Mouse (Mus musculus) ES-E14 (cell line): ENCODE results near the gene Magea8. TPM values are rescaled to one million over a fixed set of nuclear protein-coding genes. Genes with fewer than 3 reads are reported as not detected.
"Not testable (repeated sequence)": the region's sequence is repeated elsewhere in the genome, so short reads cannot be mapped to it uniquely, and the experiment has no call there.

Experiments used
- DNase-seq: peaks from one replicate; pipeline ENCODE4 v3.0.0-alpha.2; 2013; ENCODE audit warnings: low read depth, low spot score
- H3K27ac ChIP-seq: 2 replicates; pipeline ENCODE4 v1.5.1; 2012; ENCODE audit warnings: low read depth, mild to moderate bottlenecking, low read length, moderate library complexity, mixed read lengths; ENCODE audit not compliant: poor library complexity, insufficient read depth, severe bottlenecking
- H3K36me3 ChIP-seq: 2 replicates; pipeline ENCODE4 v1.6.1; 2012; ENCODE audit warnings: mild to moderate bottlenecking, low read length, moderate library complexity, mixed read lengths; ENCODE audit not compliant: control insufficient read depth, poor library complexity, insufficient read depth, severe bottlenecking
- H3K4me1 ChIP-seq, 2 experiments: fragments of 150-350 bp in 1 of 2; sonication (generic) in 1 of 2; 2 replicates each; pipeline ENCODE4 v1.6.1; 2012; ENCODE audit warnings: low read length in 2 of 2, mild to moderate bottlenecking in 1 of 2, mixed read lengths in 1 of 2; ENCODE audit not compliant: control insufficient read depth in 2 of 2, insufficient read depth in 2 of 2, poor library complexity in 1 of 2
- H3K4me3 ChIP-seq, 2 experiments: fragments of 150-350 bp in 1 of 2; sonication (generic) in 1 of 2; 2 replicates each; pipeline ENCODE4 v1.5.1; 2012; ENCODE audit warnings: low read length in 2 of 2, low read depth in 1 of 2, mild to moderate bottlenecking in 1 of 2, mixed read lengths in 1 of 2; ENCODE audit not compliant: insufficient read depth in 1 of 2, poor library complexity in 1 of 2, severe bottlenecking in 1 of 2
- H3K9ac ChIP-seq: 2 replicates; pipeline ENCODE4 v1.6.1; 2012; ENCODE audit warnings: low read depth, mild to moderate bottlenecking, low read length, mixed read lengths; ENCODE audit not compliant: poor library complexity, insufficient read depth, severe bottlenecking
- H3K9me3 ChIP-seq: fragments of 150-350 bp; sonication (generic); 2 replicates; pipeline ENCODE4 v1.6.1; 2012; ENCODE audit warnings: low read depth, mild to moderate bottlenecking, low read length; ENCODE audit not compliant: control insufficient read depth, insufficient read depth
- in situ Hi-C, 2 experiments: fragments of 600-800 bp; cut with MboI; formaldehyde crosslinking; loops; one replicate each; pipeline ENCODE4 v1.15.1; 2025; ENCODE audit warnings: low sequenced_read_pairs in 2 of 2, inconsistent platforms in 1 of 2; ENCODE audit not compliant: unreplicated experiment in 2 of 2
- total RNA-seq: library from RNA; depleted of rRNA; stranded (reverse); fragments of 300-350 nt; gene quantifications from 2 replicates; pipeline ENCODE4 v1.2.3, GENCODE M21; 2012; rRNA removed

Gene Magea8
- 1.1 TPM in 1 of 2 replicates, not detected in the other for total RNA-seq

- H3K27ac ChIP-seq, H3K4me1 ChIP-seq, H3K4me3 ChIP-seq, H3K9me3 ChIP-seq, DNase-seq, H3K36me3 ChIP-seq, H3K9ac ChIP-seq, in situ Hi-C loops: not testable (repeated sequence)
Measured at GRCm38 (mm10) chrX:154995750-154996149, at the start of gene Magea8. TSS of gene Magea8 (minus strand) at chrX:154995850.

GRCm38 (mm10) chrX:154949405-154949804 is 46.2 kb downstream of the Magea8 start, which contains the start of gene Magea3:
TSS of gene Magea3 (minus strand) at chrX:154949505.
- H3K4me3 ChIP-seq, H3K9ac ChIP-seq, in situ Hi-C loops, H3K27ac ChIP-seq, H3K9me3 ChIP-seq, DNase-seq, H3K36me3 ChIP-seq, H3K4me1 ChIP-seq: not testable (repeated sequence)

GRCm38 (mm10) chrX:154935887-154936286 is 59.8 kb downstream of the Magea8 start, which contains the start of gene Magea6:
TSS of gene Magea6 (minus strand) at chrX:154935987.
- in situ Hi-C loops, H3K27ac ChIP-seq, H3K9ac ChIP-seq, H3K36me3 ChIP-seq, DNase-seq, H3K9me3 ChIP-seq, H3K4me3 ChIP-seq, H3K4me1 ChIP-seq: not testable (repeated sequence)

Other genes starting within 250 kb of the Magea8 start
- gene Cldn34b1, start 105.6 kb downstream of the Magea8 start, total RNA-seq: not detected in 2 replicates
- gene Magea6, start 59.9 kb downstream of the Magea8 start, total RNA-seq: 0.36 TPM in 1 of 2 replicates, not detected in the other
- 0.22 TPM in 1 of 2 replicates, not detected in the other for gene Magea3, start 46.3 kb downstream of the Magea8 start, total RNA-seq
- 1.1 TPM in 1 of 2 replicates, not detected in the other for gene Magea5, start 67.3 kb upstream of the Magea8 start, total RNA-seq
- not detected in 2 replicates for gene Magea1, start 93.9 kb upstream of the Magea8 start, total RNA-seq
- gene Magea2, start 97.8 kb upstream of the Magea8 start, total RNA-seq: 0.31 TPM in 1 of 2 replicates, not detected in the other
- not detected in 2 replicates for gene Cldn34b2, start 132.6 kb upstream of the Magea8 start, total RNA-seq
- gene Sat1, start 220.6 kb upstream of the Magea8 start, total RNA-seq: 50.5 and 111 TPM in 2 replicates